Mouse (Mus musculus) kidney, adult 2 months (tissue): ENCODE measurements around the gene Nxpe4.

Source experiments
- CTCF ChIP-seq: fragments of 200-500 bp; conservative IDR thresholded peaks from 2 replicates; pipeline ENCODE4 v1.5.1; 2011; ENCODE audit warnings: low read depth, mild to moderate bottlenecking, control low read depth, low read length, moderate library complexity, mixed read lengths; ENCODE audit not compliant: insufficient read depth, insufficient read length
- POLR2A ChIP-seq: fragments of 200-500 bp; IDR thresholded peaks from one replicate; pipeline ENCODE4 v1.6.1; 2011; ENCODE audit warnings: low read depth, low read length, control low read depth

DNA sequence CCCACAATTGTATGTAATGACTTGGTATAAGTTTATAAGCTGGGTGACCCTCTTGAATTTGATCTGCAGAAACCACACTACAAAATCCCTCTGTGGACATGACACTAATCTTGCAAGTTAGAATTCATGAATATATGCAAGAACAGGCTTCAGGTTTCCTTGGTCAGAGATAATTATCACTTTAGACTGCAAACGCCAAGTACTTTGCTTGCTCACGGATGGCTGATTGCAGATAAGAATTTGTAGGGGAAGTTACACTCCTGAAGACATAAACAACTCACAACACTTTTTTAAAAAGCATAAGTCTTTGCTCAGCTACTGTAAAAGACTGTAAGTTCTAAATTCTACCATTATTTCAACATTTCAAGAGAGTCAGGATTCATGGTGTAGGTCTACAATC is 212.5 kb downstream of the Nxpe4 start:
- TF ChIP-seq CTCF (no peak), POLR2A (no peak)
